ENCODE assay signal across 12 mouse cellular contexts in genomic region chr19:28478055-28478454, GRCm38 (mm10).
"Had no signal": no experiment of that assay in that cellular context is flagged by ENCODE, and none has a peak within 500 bp of the region (broad histone marks: within the 10 kb centered on the region; RNA-seq: fewer than 3 reads in every experiment).

No protein-coding gene starts in this region.

- H3K9me3 ChIP-seq: limb, embryonic 10.5 days; liver, embryonic 15.5 days; neural tube, embryonic 12.5 days had no signal

- H3K4me2 ChIP-seq: liver, embryonic 11.5 days; liver, embryonic 15.5 days; neural tube, embryonic 12.5 days had no signal

- H3K27ac ChIP-seq: left cerebral cortex, adult 2 months; limb, embryonic 10.5 days; liver, embryonic 15.5 days; neural tube, embryonic 12.5 days had no signal

- DNase-seq: kidney, postnatal 25 days; lung, adult 2 months; lung, postnatal 36 days; right cerebral cortex, postnatal 4 days; spleen, adult 18-20 months; thymus, adult 18-20 months had no signal

- H3K36me3 ChIP-seq: limb, embryonic 10.5 days; liver, embryonic 15.5 days; neural tube, embryonic 12.5 days had no signal

- H3K9ac ChIP-seq: liver, embryonic 15.5 days; neural tube, embryonic 12.5 days had no signal

- H3K27me3 ChIP-seq: liver, embryonic 15.5 days; neural tube, embryonic 12.5 days had no signal

- ATAC-seq: lung, postnatal 0 days had no signal

- H3K4me3 ChIP-seq: left cerebral cortex, adult 2 months; limb, embryonic 10.5 days; liver, embryonic 15.5 days; neural tube, embryonic 12.5 days had no signal

- H3K4me1 ChIP-seq: liver, embryonic 15.5 days had no signal
